Mouse (Mus musculus): Measurements from ENCODE around the gene Dcp1b. TPM values are rescaled to one million over a fixed set of nuclear protein-coding genes. Genes with fewer than 3 reads are reported as not detected.
"Not testable (repeated sequence)": the region's sequence is repeated elsewhere in the genome, so short reads cannot be mapped to it uniquely, and the experiment has no call there.

Dcp1b gene
- polyA plus RNA-seq, 1 experiment from 2014 or later, result 7.6 TPM

- H3K9me3 ChIP-seq (replicated peaks), result no peaks in the 10 kb centered on the region
- no peak for ATAC-seq (replicated peaks; ENCODE audit: insufficient number of reproducible peaks, insufficient read depth, low FRiP score, low read depth)
- peak overlapping the region; percentile 62 for H3K4me2 ChIP-seq
- peaks cover 6% of the 10 kb centered on the region; the same call in 1 of the 2 replicates for H3K36me3 ChIP-seq
- H3K27me3 ChIP-seq, result no peaks in the 10 kb centered on the region
- H3K9ac ChIP-seq, result peak overlapping the region; percentile 61
- H3K27ac ChIP-seq, result peak overlapping the region; percentile 98
- peaks cover 47% of the 10 kb centered on the region for H3K4me1 ChIP-seq (replicated peaks)
- H3K4me3 ChIP-seq, result peak overlapping the region; percentile 58
- 43% methylated on average over 7 of the region's 7 CpGs for WGBS
Measured at GRCm38 (mm10) chr6:119194601-119195000, 19.5 kb downstream of the Dcp1b start.

- peak; percentile 92 for ATAC-seq (replicated peaks; ENCODE audit: insufficient number of reproducible peaks, insufficient read depth, low FRiP score, low read depth)
- H3K27me3 ChIP-seq, result no peaks in the 10 kb centered on the region
- peaks cover 52% of the 10 kb centered on the region for H3K4me1 ChIP-seq (replicated peaks)
- no peaks in the 10 kb centered on the region for H3K36me3 ChIP-seq
- peak within 1 kb of the TSS; percentile 98 for H3K27ac ChIP-seq
- H3K9me3 ChIP-seq (replicated peaks), result no peaks in the 10 kb centered on the region
- peak within 1 kb of the TSS; percentile 61 for H3K9ac ChIP-seq
- WGBS, result 22% methylated on average over 17 of the region's 17 CpGs
- H3K4me2 ChIP-seq, result peak within 1 kb of the TSS; percentile 62
- H3K4me3 ChIP-seq, result peak within 1 kb of the TSS; percentile 58
Measured at GRCm38 (mm10) chr6:119196382-119197305, 21.6 kb downstream of the Dcp1b start, which contains the start of gene Cacna1c. Cacna1c (minus strand) TSS chr6:119196418.

- Histone ChIP-seq H3K4me2 (no peak overlapping the region), H3K4me1 (replicated peaks) (peaks cover 58% of the 10 kb centered on the region), H3K9me3 (replicated peaks) (no peaks in the 10 kb centered on the region), H3K9ac (no peak overlapping the region), H3K4me3 (no peak overlapping the region), H3K27ac (no peak overlapping the region), H3K27me3 (no peaks in the 10 kb centered on the region), H3K36me3 (no peaks in the 10 kb centered on the region)
- ATAC-seq (replicated peaks; ENCODE audit: insufficient number of reproducible peaks, insufficient read depth, low FRiP score, low read depth), result no peak
- 57% methylated on average over 15 of the region's 15 CpGs for WGBS
Measured at GRCm38 (mm10) chr6:119198534-119199273, 23.7 kb downstream of the Dcp1b start.

GRCm38 (mm10) chr6:119199274-119199879 lies 24.3 kb downstream of the Dcp1b start:
- Histone ChIP-seq H3K9ac (no peak overlapping the region), H3K4me3 (no peak overlapping the region), H3K4me1 (replicated peaks) (peaks cover 64% of the 10 kb centered on the region), H3K27me3 (no peaks in the 10 kb centered on the region), H3K27ac (no peak overlapping the region), H3K9me3 (replicated peaks) (no peaks in the 10 kb centered on the region), H3K4me2 (no peak overlapping the region), H3K36me3 (no peaks in the 10 kb centered on the region)
- WGBS, result 55% methylated on average over 8 of the region's 8 CpGs
- no peak for ATAC-seq (replicated peaks; ENCODE audit: insufficient number of reproducible peaks, insufficient read depth, low FRiP score, low read depth)

GRCm38 (mm10) chr6:119200362-119200761 lies 25.3 kb downstream of the Dcp1b start:
- no peaks in the 10 kb centered on the region for H3K36me3 ChIP-seq
- H3K9me3 ChIP-seq (replicated peaks), result no peaks in the 10 kb centered on the region
- 60% methylated on average over 5 of the region's 5 CpGs for WGBS
- H3K4me1 ChIP-seq (replicated peaks), result peaks cover 72% of the 10 kb centered on the region
- H3K4me3 ChIP-seq, result no peak overlapping the region
- H3K27ac ChIP-seq, result peak overlapping the region; percentile 59
- H3K4me2 ChIP-seq, result no peak overlapping the region
- no peak overlapping the region for H3K9ac ChIP-seq
- no peaks in the 10 kb centered on the region for H3K27me3 ChIP-seq
- no peak for ATAC-seq (replicated peaks; ENCODE audit: insufficient number of reproducible peaks, insufficient read depth, low FRiP score, low read depth)

GRCm38 (mm10) chr6:119201575-119201974 lies 26.5 kb downstream of the Dcp1b start:
- Histone ChIP-seq H3K4me1 (replicated peaks) (peaks cover 73% of the 10 kb centered on the region), H3K4me3 (no peak overlapping the region), H3K27me3 (no peaks in the 10 kb centered on the region), H3K9ac (no peak overlapping the region), H3K27ac (peak overlapping the region; percentile 60), H3K36me3 (no peaks in the 10 kb centered on the region), H3K4me2 (no peak overlapping the region), H3K9me3 (replicated peaks) (no peaks in the 10 kb centered on the region)
- peak; percentile 44; the same call in 1 of the 2 replicates for ATAC-seq (replicated peaks; ENCODE audit: insufficient number of reproducible peaks, insufficient read depth, low FRiP score, low read depth)
- WGBS, result 49% methylated on average over 4 of the region's 4 CpGs

GRCm38 (mm10) chr6:119204286-119204685 lies 29.2 kb downstream of the Dcp1b start:
- no peaks in the 10 kb centered on the region for H3K27me3 ChIP-seq
- WGBS, result 43% methylated on average over 7 of the region's 7 CpGs
- H3K4me3 ChIP-seq, result no peak overlapping the region
- peaks cover 48% of the 10 kb centered on the region for H3K4me1 ChIP-seq (replicated peaks)
- no peaks in the 10 kb centered on the region for H3K36me3 ChIP-seq
- no peak for ATAC-seq (replicated peaks; ENCODE audit: insufficient number of reproducible peaks, insufficient read depth, low FRiP score, low read depth)
- peak overlapping the region; percentile 8 for H3K27ac ChIP-seq
- no peak overlapping the region for H3K4me2 ChIP-seq
- no peak overlapping the region for H3K9ac ChIP-seq
- H3K9me3 ChIP-seq (replicated peaks), result no peaks in the 10 kb centered on the region

GRCm38 (mm10) chr6:119204915-119205314 lies 29.9 kb downstream of the Dcp1b start:
- peaks cover 42% of the 10 kb centered on the region for H3K4me1 ChIP-seq (replicated peaks)
- H3K4me3 ChIP-seq, result no peak overlapping the region
- H3K9me3 ChIP-seq (replicated peaks), result no peaks in the 10 kb centered on the region
- no peak for ATAC-seq (replicated peaks; ENCODE audit: insufficient number of reproducible peaks, insufficient read depth, low FRiP score, low read depth)
- no peaks in the 10 kb centered on the region for H3K27me3 ChIP-seq
- H3K27ac ChIP-seq, result 0 out of 2 replicates have a peak overlapping the region, but pooled peaks have one; percentile 8
- H3K4me2 ChIP-seq, result no peak overlapping the region
- no peak overlapping the region for H3K9ac ChIP-seq
- H3K36me3 ChIP-seq, result no peaks in the 10 kb centered on the region
- 63% methylated on average over 3 of the region's 3 CpGs for WGBS

- not testable (repeated sequence) for H3K36me3 ChIP-seq; H3K9ac ChIP-seq; H3K4me2 ChIP-seq; H3K4me3 ChIP-seq; H3K27me3 ChIP-seq; ATAC-seq (replicated peaks; ENCODE audit: insufficient number of reproducible peaks, insufficient read depth, low FRiP score, low read depth); H3K27ac ChIP-seq; H3K9me3 ChIP-seq (replicated peaks)
- peaks cover 31% of the 10 kb centered on the region for H3K4me1 ChIP-seq (replicated peaks)
- WGBS, result 88% methylated on average over 7 of the region's 7 CpGs
Measured at GRCm38 (mm10) chr6:119206006-119206405, 31.0 kb downstream of the Dcp1b start.

GRCm38 (mm10) chr6:119213375-119213774 lies 38.3 kb downstream of the Dcp1b start:
- Histone ChIP-seq H3K27ac (peak overlapping the region; percentile 87), H3K4me1 (replicated peaks) (peaks cover 43% of the 10 kb centered on the region), H3K36me3 (no peaks in the 10 kb centered on the region), H3K9ac (no peak overlapping the region), H3K4me2 (no peak overlapping the region), H3K9me3 (replicated peaks) (no peaks in the 10 kb centered on the region), H3K4me3 (no peak overlapping the region), H3K27me3 (no peaks in the 10 kb centered on the region)
- peak; percentile 63; the same call in 1 of the 2 replicates for ATAC-seq (replicated peaks; ENCODE audit: insufficient number of reproducible peaks, insufficient read depth, low FRiP score, low read depth)
- 44% methylated on average over 5 of the region's 5 CpGs for WGBS

- no peak overlapping the region for H3K4me3 ChIP-seq
- no peaks in the 10 kb centered on the region for H3K9me3 ChIP-seq (replicated peaks)
- no peaks in the 10 kb centered on the region for H3K36me3 ChIP-seq
- peak overlapping the region; percentile 87 for H3K27ac ChIP-seq
- peaks cover 50% of the 10 kb centered on the region for H3K4me1 ChIP-seq (replicated peaks)
- 0 out of 2 replicates have a peak, but pooled peaks have one; percentile 69 for ATAC-seq (replicated peaks; ENCODE audit: insufficient number of reproducible peaks, insufficient read depth, low FRiP score, low read depth)
- peak overlapping the region; percentile 49 for H3K4me2 ChIP-seq
- no peaks in the 10 kb centered on the region for H3K27me3 ChIP-seq
- H3K9ac ChIP-seq, result no peak overlapping the region
- 32% methylated on average over 6 of the region's 6 CpGs for WGBS
Measured at GRCm38 (mm10) chr6:119214190-119214589, 39.1 kb downstream of the Dcp1b start.

Data from heart, embryonic 15.5 days (tissue).